Mouse (Mus musculus) lung, embryonic 15.5 days (tissue): Measurements from ENCODE around the gene Taar4. TPM values are rescaled to one million over a fixed set of nuclear protein-coding genes. Genes with fewer than 3 reads are reported as not detected.

Experiments used
- polyA plus RNA-seq: library from polyadenylated mRNA; unstranded; fragments of >200 nt; fragmentation: Nextera tagmentation; extraction: Ambion mirVana; gene quantifications from 2 replicates; pipeline ENCODE4 v1.2.1, GENCODE M21; 2015

Gene Taar4
- polyA plus RNA-seq, 1 experiment from 2014 or later: not detected

Other genes with a start within 250 kb of the Taar4 start
- gene Rps12, start 173.2 kb upstream of the Taar4 start, polyA plus RNA-seq: 166 and 180 TPM in 2 replicates
- 16.7 and 20.1 TPM in 2 replicates for gene Slc18b1, start 163.5 kb upstream of the Taar4 start, polyA plus RNA-seq
- 0.16 and 0.18 TPM in 2 replicates for gene Vnn3, start 109.0 kb upstream of the Taar4 start, polyA plus RNA-seq
- gene Vnn1, start 65.8 kb upstream of the Taar4 start, polyA plus RNA-seq: 2.3 and 2.7 TPM in 2 replicates
- gene Taar1, start 40.1 kb upstream of the Taar4 start, polyA plus RNA-seq: not detected in 2 replicates
- gene Taar2, start 21.9 kb upstream of the Taar4 start, polyA plus RNA-seq: not detected in 2 replicates
- gene Taar3, start 10.9 kb upstream of the Taar4 start, polyA plus RNA-seq: not detected in 2 replicates
- not detected in 2 replicates for gene Taar5, start 10.2 kb downstream of the Taar4 start, polyA plus RNA-seq
- not detected in 2 replicates for gene Taar6, start 25.2 kb downstream of the Taar4 start, polyA plus RNA-seq
- gene Taar7a, start 33.0 kb downstream of the Taar4 start, polyA plus RNA-seq: not detected in 2 replicates
- gene Taar7b, start 39.4 kb downstream of the Taar4 start, polyA plus RNA-seq: not detected in 2 replicates
- gene Taar7d, start 66.7 kb downstream of the Taar4 start, polyA plus RNA-seq: not detected in 2 replicates
- not detected in 2 replicates for gene Taar7e, start 77.1 kb downstream of the Taar4 start, polyA plus RNA-seq
- not detected in 2 replicates for gene Taar7f, start 89.0 kb downstream of the Taar4 start, polyA plus RNA-seq
- not detected in 2 replicates for gene Taar8a, start 116.0 kb downstream of the Taar4 start, polyA plus RNA-seq
- not detected in 2 replicates for gene Taar8b, start 131.8 kb downstream of the Taar4 start, polyA plus RNA-seq
- gene Taar8c, start 141.4 kb downstream of the Taar4 start, polyA plus RNA-seq: not detected in 2 replicates
- gene Taar9, start 149.0 kb downstream of the Taar4 start, polyA plus RNA-seq: not detected in 2 replicates
- 77.3 and 87.4 TPM in 2 replicates for gene Stx7, start 188.8 kb downstream of the Taar4 start, polyA plus RNA-seq